Mouse (Mus musculus): ENCODE measurements around the gene Phactr1.

DNA sequence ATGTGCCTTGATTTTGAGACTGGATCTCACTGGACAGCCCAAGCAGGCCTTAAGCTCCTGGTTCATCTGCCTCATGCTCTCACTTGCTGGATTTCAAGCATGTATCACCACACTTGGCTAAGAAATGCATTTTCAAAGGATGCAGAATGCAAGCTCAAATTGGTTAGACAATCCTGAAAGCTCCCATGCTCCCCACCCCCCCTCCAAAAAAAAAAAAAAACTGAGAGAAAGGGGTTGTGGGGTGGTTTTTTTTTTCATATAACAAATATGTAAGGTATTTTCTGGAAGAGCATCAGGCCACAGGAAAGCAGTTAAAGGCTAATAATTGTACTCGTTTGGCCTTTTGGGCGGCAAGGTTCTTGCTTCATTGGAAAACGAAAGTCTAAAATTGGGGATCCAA, 432.7 kb downstream of the Phactr1 start:
- no peak for TF ChIP-seq TAL1 (IDR thresholded peaks at IDR 0.05; ENCODE audit: low read length)
- no peak for TF ChIP-seq GATA1 (IDR thresholded peaks at IDR 0.05; ENCODE audit: low read length)

Data from erythroblast, embryonic 14.5 days (primary cell).